Mouse (Mus musculus): Measurements from ENCODE around the gene Itm2b.

DNA sequence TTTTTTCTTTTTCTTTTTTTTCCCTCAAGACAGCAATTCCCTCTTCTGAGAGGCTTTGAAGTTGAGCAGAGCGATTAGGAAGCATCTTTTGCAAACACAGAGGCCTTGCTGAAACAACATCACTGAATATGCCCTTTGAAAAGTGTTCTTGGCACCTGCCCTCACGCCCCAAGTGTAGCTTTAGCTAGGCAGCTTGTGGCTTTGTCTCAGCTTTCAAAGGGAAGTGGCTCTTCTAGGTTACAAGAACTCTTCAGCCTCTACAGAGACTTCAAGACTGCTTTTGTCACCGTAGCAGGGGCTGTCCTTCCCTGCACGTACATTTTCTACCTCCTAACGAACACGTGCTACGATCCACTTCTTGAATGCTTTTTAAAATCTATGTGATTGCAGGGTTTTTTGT is 4.0 kb upstream of the Itm2b start:
- TF ChIP-seq CTCF (IDR thresholded peaks at IDR 0.05; ENCODE audit: control insufficient read depth, insufficient read depth, insufficient read length), result no peak
- no peak for TF ChIP-seq MAX (IDR thresholded peaks at IDR 0.05)
- TF ChIP-seq USF1 (IDR thresholded peaks at IDR 0.05; ENCODE audit: low read depth), result no peak
- no peak for TF ChIP-seq MYOG (IDR thresholded peaks at IDR 0.05; ENCODE audit: control insufficient read depth, extremely low read depth, insufficient read length)
- no peak for TF ChIP-seq CEBPB (IDR thresholded peaks at IDR 0.05; ENCODE audit: low read depth)

All from C2C12 (cell line).